ENCODE assay signal across 27 mouse cellular contexts in genomic region chr6:95053717-95054382, GRCm38 (mm10).
A peak's percentile ranks its signal among the peaks of the same experiment; 100 is the strongest.
DNase-seq lines count a peak whose midpoint lies in the region; ATAC-seq and TF ChIP-seq lines count a peak whose summit lies in the region.
"Had no signal": no experiment of that assay in that cellular context is flagged by ENCODE, and none has a peak within 500 bp of the region (broad histone marks: within the 10 kb centered on the region; RNA-seq: fewer than 3 reads in every experiment).

No protein-coding gene starts in this region.

- H3K9me3 ChIP-seq in kidney, embryonic 15.5 days (replicated peaks), result no peaks in the 10 kb centered on the region
- no peaks in the 10 kb centered on the region for H3K9me3 ChIP-seq in intestine, postnatal 0 days (ENCODE audit: control insufficient read depth)
- H3K9me3 ChIP-seq: forebrain, embryonic 13.5 days; heart, embryonic 10.5 days; hindbrain, embryonic 15.5 days; limb, embryonic 15.5 days; midbrain, embryonic 10.5 days; neural tube, embryonic 13.5 days had no signal

- H3K4me3 ChIP-seq in kidney, embryonic 15.5 days (replicated peaks), result no peak overlapping the region
- no peak overlapping the region for H3K4me3 ChIP-seq in intestine, postnatal 0 days (ENCODE audit: low read depth, low read length)
- H3K4me3 ChIP-seq: forebrain, embryonic 13.5 days; gastrocnemius, adult 2 months; heart, embryonic 10.5 days; hindbrain, embryonic 15.5 days; limb, embryonic 15.5 days; midbrain, embryonic 10.5 days; myocyte; neural tube, embryonic 13.5 days had no signal

- peak; percentile 66; the same call in 1 of the 2 replicates for ATAC-seq in kidney, embryonic 15.5 days (replicated peaks; ENCODE audit: low FRiP score)
- peak; percentile 85 for ATAC-seq in common myeloid progenitor, adult 5-6 weeks (replicated peaks; ENCODE audit: low read depth, poor library complexity, severe bottlenecking)
- ATAC-seq in intestine, postnatal 0 days, result no peak
- ATAC-seq: CD4-positive, CD25-positive, alpha-beta regulatory T cell, adult 4 months; forebrain, embryonic 13.5 days; midbrain, embryonic 16.5 days had no signal

- 10% methylated on average over 9 of the region's 9 CpGs for WGBS in kidney, embryonic 15.5 days
- 50% methylated on average over 9 of the region's 9 CpGs for WGBS in intestine, postnatal 0 days

- no peak overlapping the region; the same call in 1 of the 2 replicates for H3K4me2 ChIP-seq in kidney, embryonic 15.5 days
- H3K4me2 ChIP-seq in intestine, postnatal 0 days (replicated peaks; ENCODE audit: low read depth), result no peak overlapping the region
- H3K4me2 ChIP-seq: forebrain, embryonic 13.5 days; hindbrain, embryonic 15.5 days; limb, embryonic 15.5 days; neural tube, embryonic 13.5 days had no signal

- no peaks in the 10 kb centered on the region for H3K36me3 ChIP-seq in kidney, embryonic 15.5 days
- no peaks in the 10 kb centered on the region for H3K36me3 ChIP-seq in intestine, postnatal 0 days (ENCODE audit: control insufficient read depth, insufficient read depth)
- H3K36me3 ChIP-seq: heart, embryonic 10.5 days; hindbrain, embryonic 15.5 days; limb, embryonic 15.5 days; midbrain, embryonic 10.5 days; neural tube, embryonic 13.5 days had no signal

- H3K9ac ChIP-seq in kidney, embryonic 15.5 days, result no peak overlapping the region
- H3K9ac ChIP-seq in intestine, postnatal 0 days (ENCODE audit: low read depth, low read length), result no peak overlapping the region
- H3K9ac ChIP-seq: forebrain, embryonic 13.5 days; hindbrain, embryonic 15.5 days; limb, embryonic 15.5 days; liver, embryonic 14.5 days; neural tube, embryonic 13.5 days had no signal

- no peak overlapping the region for H3K27ac ChIP-seq in kidney, embryonic 15.5 days
- H3K27ac ChIP-seq in intestine, postnatal 0 days (ENCODE audit: low read depth, low read length), result no peak overlapping the region
- H3K27ac ChIP-seq: forebrain, embryonic 13.5 days; gastrocnemius, adult 2 months; heart, embryonic 10.5 days; hindbrain, embryonic 15.5 days; limb, embryonic 15.5 days; liver, embryonic 14.5 days; macrophage; midbrain, embryonic 10.5 days; neural tube, embryonic 13.5 days had no signal

- TF ChIP-seq CTCF in intestine, postnatal 0 days (IDR thresholded peaks at IDR 0.05; ENCODE audit: low read depth), result no peak

- no peaks in the 10 kb centered on the region for H3K27me3 ChIP-seq in kidney, embryonic 15.5 days
- no peaks in the 10 kb centered on the region for H3K27me3 ChIP-seq in intestine, postnatal 0 days (replicated peaks; ENCODE audit: control insufficient read depth, insufficient read depth, low read length)
- H3K27me3 ChIP-seq: forebrain, embryonic 13.5 days; hindbrain, embryonic 15.5 days; limb, embryonic 15.5 days; neural tube, embryonic 13.5 days had no signal

- DNase-seq in kidney, adult 11 months, result no peak
- DNase-seq in right cerebral cortex, postnatal 14 days, result peak; percentile 50
- DNase-seq in right cerebral cortex, postnatal 36 days (ENCODE audit: low spot score in 2 of 2), result no peak
- DNase-seq in frontal cortex, postnatal 14 days (ENCODE audit: low spot score in 2 of 2), result no peak
- DNase-seq: adrenal gland, postnatal 14 days; cerebellum, adult 2 months; cerebellum, postnatal 36 days; gastrocnemius, adult 2 months; heart, postnatal 4 days; left cerebral cortex, postnatal 4 days; retina, postnatal 1 day; spleen, adult 18-20 months; thymus, postnatal 25 days had no signal

- peaks cover 21% of the 10 kb centered on the region for H3K4me1 ChIP-seq in kidney, embryonic 15.5 days
- H3K4me1 ChIP-seq in intestine, postnatal 0 days (replicated peaks; ENCODE audit: control insufficient read depth, insufficient read depth, low read length), result no peaks in the 10 kb centered on the region
- H3K4me1 ChIP-seq: forebrain, embryonic 13.5 days; heart, embryonic 10.5 days; hindbrain, embryonic 15.5 days; limb, embryonic 15.5 days; midbrain, embryonic 10.5 days; neural tube, embryonic 13.5 days had no signal
